Mouse (Mus musculus): ENCODE data around the gene Cep112.

DNA sequence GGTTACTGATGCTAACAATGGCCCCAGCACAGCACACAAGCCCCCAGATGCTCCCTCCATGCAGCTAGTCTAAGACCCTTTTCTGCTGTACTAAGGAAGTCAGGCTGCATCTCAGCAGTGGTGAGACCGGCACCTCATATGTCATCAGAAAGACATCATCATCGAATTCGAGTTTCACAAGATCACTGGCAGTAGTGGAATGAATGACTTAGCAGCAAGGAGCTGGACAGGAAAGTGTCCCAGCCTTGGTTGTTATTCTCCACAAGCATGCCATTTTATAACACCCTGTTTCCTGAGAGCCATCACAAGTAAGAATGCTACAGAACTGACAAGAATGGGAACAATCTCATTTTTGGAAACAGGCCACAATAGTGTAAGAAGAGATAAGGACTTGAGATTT, 381.0 kb downstream of the Cep112 start:
- TF ChIP-seq EP300 (IDR thresholded peaks at IDR 0.05; ENCODE audit: insufficient read depth, low read depth, low read length) (no peak), POLR2A (IDR thresholded peaks at IDR 0.05; ENCODE audit: insufficient read depth, low read length) (no peak), CTCF (IDR thresholded peaks at IDR 0.05; ENCODE audit: low read depth, low read length) (no peak)

All from ES-Bruce4 (cell line).